In genomic region chr3:67512807-67513206, GRCm38 (mm10) we compare ENCODE assay signal across 9 mouse cellular contexts. TPM values are rescaled to one million over a fixed set of nuclear protein-coding genes. Genes with fewer than 3 reads are reported as not detected.
DNase-seq lines count a peak whose midpoint lies in the region; ATAC-seq and TF ChIP-seq lines count a peak whose summit lies in the region.
"Had no signal": no experiment of that assay in that cellular context is flagged by ENCODE, and none has a peak within 500 bp of the region (broad histone marks: within the 10 kb centered on the region; RNA-seq: fewer than 3 reads in every experiment).

No protein-coding gene starts in this region.

- no peak for TF ChIP-seq POLR2A in cortical plate, adult 2 months (IDR thresholded peaks at IDR 0.05; ENCODE audit: extremely low read depth, insufficient read depth, low read length)

- WGBS in liver, embryonic 16.5 days (ENCODE audit: insufficient replicate concordance), result 5% methylated on average over 5 of the region's 5 CpGs
- 2% methylated on average over 5 of the region's 5 CpGs for WGBS in neural tube, embryonic 15.5 days

- intact Hi-C loops in gastrocnemius, postnatal 14 days (cut with DNase I; ENCODE audit: low total_unique reads), result loop anchor here (5.0 kb wide), 1 partner anchor 54 kb away; no protein-coding TSS in a partner anchor

- H3K36me3 ChIP-seq in liver, embryonic 16.5 days (ENCODE audit: control insufficient read depth, insufficient read depth), result no peaks in the 10 kb centered on the region
- H3K36me3 ChIP-seq in neural tube, embryonic 15.5 days, result no peaks in the 10 kb centered on the region
- H3K36me3 ChIP-seq: embryonic facial prominence, embryonic 15.5 days had no signal

- peak; percentile 92 for TF ChIP-seq CTCF in cortical plate, adult 2 months (IDR thresholded peaks at IDR 0.05; ENCODE audit: extremely low read depth, insufficient read depth, low read length)

- H3K27me3 ChIP-seq in liver, embryonic 16.5 days (ENCODE audit: control insufficient read depth, insufficient read depth, low read depth, low read length), result peaks cover 31% of the 10 kb centered on the region
- H3K27me3 ChIP-seq in neural tube, embryonic 15.5 days (replicated peaks), result peaks cover 22% of the 10 kb centered on the region

- H3K4me1 ChIP-seq in cortical plate, adult 2 months (ENCODE audit: control insufficient read depth, insufficient read depth, low read length), result peaks cover 2% of the 10 kb centered on the region; the same call in 1 of the 2 replicates
- no peaks in the 10 kb centered on the region; the same call in none of the 2 replicates for H3K4me1 ChIP-seq in liver, embryonic 16.5 days (ENCODE audit: control insufficient read depth, low read depth, low read length)
- peaks cover 11% of the 10 kb centered on the region for H3K4me1 ChIP-seq in neural tube, embryonic 15.5 days

- peak; percentile 85 for ATAC-seq in activated CD4-positive, CD25-positive, alpha-beta regulatory T cell, adult 4 months
- ATAC-seq in liver, embryonic 16.5 days (ENCODE audit: low read depth), result peak; percentile 41; the same call in 1 of the 2 replicates
- peak; percentile 67; the same call in 1 of the 2 replicates for ATAC-seq in neural tube, embryonic 15.5 days (ENCODE audit: low FRiP score)

- H3K9me3 ChIP-seq in liver, embryonic 16.5 days (replicated peaks; ENCODE audit: control insufficient read depth, low read length), result no peaks in the 10 kb centered on the region
- no peaks in the 10 kb centered on the region for H3K9me3 ChIP-seq in neural tube, embryonic 15.5 days (replicated peaks)
- H3K9me3 ChIP-seq: embryonic facial prominence, embryonic 15.5 days had no signal

- H3K9ac ChIP-seq in liver, embryonic 16.5 days (ENCODE audit: low read depth, low read length), result no peak overlapping the region
- no peak overlapping the region for H3K9ac ChIP-seq in neural tube, embryonic 15.5 days (replicated peaks)
- H3K9ac ChIP-seq: embryonic facial prominence, embryonic 15.5 days had no signal

- peak; percentile 77 for DNase-seq in 416B (ENCODE audit: low read depth)
- DNase-seq in gastrocnemius, postnatal 14 days, result peak; percentile 61
- peak; percentile 81 for DNase-seq in kidney, postnatal 14 days
- peak; percentile 83 for DNase-seq in testis, postnatal 10 days (ENCODE audit: low spot score)

- no peak overlapping the region for H3K4me3 ChIP-seq in cortical plate, adult 2 months (ENCODE audit: insufficient read depth, low read length)
- no peak overlapping the region for H3K4me3 ChIP-seq in liver, embryonic 16.5 days (ENCODE audit: low read depth, low read length)
- H3K4me3 ChIP-seq in neural tube, embryonic 15.5 days (replicated peaks), result no peak overlapping the region
- H3K4me3 ChIP-seq: embryonic facial prominence, embryonic 15.5 days had no signal

- no peak overlapping the region for H3K27ac ChIP-seq in cortical plate, adult 2 months (ENCODE audit: insufficient read depth, low read length)
- H3K27ac ChIP-seq in liver, embryonic 16.5 days (ENCODE audit: low read length), result no peak overlapping the region
- H3K27ac ChIP-seq in neural tube, embryonic 15.5 days (replicated peaks), result no peak overlapping the region
- H3K27ac ChIP-seq: embryonic facial prominence, embryonic 15.5 days had no signal

- H3K4me2 ChIP-seq in liver, embryonic 16.5 days (ENCODE audit: low read depth, low read length), result no peak overlapping the region
- H3K4me2 ChIP-seq in neural tube, embryonic 15.5 days, result no peak overlapping the region
- H3K4me2 ChIP-seq: embryonic facial prominence, embryonic 15.5 days had no signal

RNA-seq across cellular contexts. Expression of gene Rarres1, which starts 2.5 kb away (rescaled TPM):
- polyA plus RNA-seq in activated CD4-positive, CD25-positive, alpha-beta regulatory T cell, adult 4 months (2017; shearing (Covaris generic)), result under 1 TPM in 1 of 2 experiments, not detected in 1; 0.33 TPM
- 1.0 and 1.3 TPM in 2 replicates for polyA plus RNA-seq in cortical plate, adult 2 months (2012; rRNA removed)
- 1 to 10 TPM; 1.5 to 2.5 TPM for total RNA-seq in gastrocnemius, postnatal 14 days (2021)
- 3.7 and 4.3 TPM in 2 replicates for polyA plus RNA-seq in liver, embryonic 16.5 days (2015; fragmentation: Nextera tagmentation; extraction: Ambion mirVana)
- 3.3 and 3.9 TPM in 2 replicates for polyA plus RNA-seq in neural tube, embryonic 15.5 days (2015; fragmentation: Nextera tagmentation; extraction: Ambion mirVana)

RNA-seq across cellular contexts. Expression of gene Lxn, which starts 49.1 kb away (rescaled TPM):
- 100 to 1,000 TPM in 1 of 2 experiments, 10 to 100 TPM in 1; 79.7 to 111 TPM for polyA plus RNA-seq in activated CD4-positive, CD25-positive, alpha-beta regulatory T cell, adult 4 months (2017; shearing (Covaris generic))
- polyA plus RNA-seq in cortical plate, adult 2 months (2012; rRNA removed), result 80.9 and 82.2 TPM in 2 replicates
- 1 to 10 TPM; 8.2 to 9.9 TPM for total RNA-seq in gastrocnemius, postnatal 14 days (2021)
- 9.9 and 11.3 TPM in 2 replicates for polyA plus RNA-seq in liver, embryonic 16.5 days (2015; fragmentation: Nextera tagmentation; extraction: Ambion mirVana)
- 191 and 236 TPM in 2 replicates for polyA plus RNA-seq in neural tube, embryonic 15.5 days (2015; fragmentation: Nextera tagmentation; extraction: Ambion mirVana)
